Mouse (Mus musculus): ENCODE data around the gene Riok1.

DNA sequence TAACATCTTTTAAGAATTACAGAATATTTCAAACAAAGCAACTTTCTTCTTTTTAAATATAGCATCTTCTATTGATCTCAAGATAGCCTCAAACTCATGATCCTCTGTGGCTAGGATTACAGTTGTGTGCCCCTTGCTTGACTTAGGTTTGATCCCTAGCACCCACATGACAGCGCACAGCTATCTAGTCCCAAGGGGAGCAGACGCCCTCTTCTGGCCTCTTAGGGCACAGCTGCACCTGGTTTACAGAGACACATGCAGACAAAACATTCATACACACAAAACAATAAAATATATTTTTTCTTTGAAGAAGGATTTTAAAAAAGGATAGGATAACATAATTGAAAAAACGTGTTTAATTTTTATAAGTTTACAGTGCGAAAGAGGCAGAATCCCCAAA is 10.9 kb upstream of the Riok1 start:
- no peak for TF ChIP-seq GATA1 (IDR thresholded peaks at IDR 0.05; ENCODE audit: borderline replicate concordance, low read length)
- no peak for TF ChIP-seq FLI1 (IDR thresholded peaks at IDR 0.05; ENCODE audit: low read length)
